Mouse (Mus musculus): ENCODE measurements at regions not wholly inside any gene's neighbourhood (a gene's known extent, or its start where the extent isn't known, plus 50 kb on each side); places are given as distances from the start of the nearest gene placed in this dataset.

- no peak for DNase-seq (ENCODE audit: low spot score)
Observed at GRCm38 (mm10) chr8:93689832-93690471, 119.8 kb upstream of the Gnao1 start.

GRCm38 (mm10) chr8:93691375-93691774 lies 118.4 kb upstream of the Gnao1 start:
- no peak for DNase-seq (ENCODE audit: low spot score)

GRCm38 (mm10) chr8:93691826-93692225 lies 117.9 kb upstream of the Gnao1 start:
- no peak for DNase-seq (ENCODE audit: low spot score)

GRCm38 (mm10) chr8:93697206-93697605 lies 112.6 kb upstream of the Gnao1 start:
- DNase-seq (ENCODE audit: low spot score) = no peak

- no peak for DNase-seq (ENCODE audit: low spot score)
Observed at GRCm38 (mm10) chr8:93698508-93698907, 111.3 kb upstream of the Gnao1 start.

- DNase-seq (ENCODE audit: low spot score) = no peak
Observed at GRCm38 (mm10) chr8:93701391-93701790, 108.4 kb upstream of the Gnao1 start.

- no peak for DNase-seq (ENCODE audit: low spot score)
Observed at GRCm38 (mm10) chr8:93712066-93712706, 97.6 kb upstream of the Gnao1 start.

GRCm38 (mm10) chr8:93713221-93713620 lies 96.5 kb upstream of the Gnao1 start:
- DNase-seq (ENCODE audit: low spot score) = no peak

GRCm38 (mm10) chr8:93724896-93725489 lies 84.8 kb upstream of the Gnao1 start:
- no peak for DNase-seq (ENCODE audit: low spot score)

GRCm38 (mm10) chr8:93729124-93729930 lies 80.4 kb upstream of the Gnao1 start:
- no peak for DNase-seq (ENCODE audit: low spot score)

- DNase-seq (ENCODE audit: low spot score) = no peak
Observed at GRCm38 (mm10) chr8:93730738-93731700, 78.7 kb upstream of the Gnao1 start.

- DNase-seq (ENCODE audit: low spot score) = no peak
Observed at GRCm38 (mm10) chr8:93734818-93735217, 74.9 kb upstream of the Gnao1 start.

GRCm38 (mm10) chr8:93740281-93740680 lies 69.5 kb upstream of the Gnao1 start:
- DNase-seq (ENCODE audit: low spot score) = no peak

GRCm38 (mm10) chr8:93748720-93749119 lies 61.0 kb upstream of the Gnao1 start:
- DNase-seq (ENCODE audit: low spot score) = no peak

GRCm38 (mm10) chr8:93750921-93751320 lies 58.8 kb upstream of the Gnao1 start:
- no peak for DNase-seq (ENCODE audit: low spot score)

- no peak for DNase-seq (ENCODE audit: low spot score)
Observed at GRCm38 (mm10) chr8:93755981-93756380, 53.8 kb upstream of the Gnao1 start.
